Mouse (Mus musculus) limb, embryonic 15.5 days (tissue): Measurements from ENCODE around the gene Fance. TPM values are rescaled to one million over a fixed set of nuclear protein-coding genes. Genes with fewer than 3 reads are reported as not detected.
"Not testable (repeated sequence)": the region's sequence is repeated elsewhere in the genome, so short reads cannot be mapped to it uniquely, and the experiment has no call there.

Experiments
- ATAC-seq: fragments of 200-750 bp; cut with Nextera tagmentation; 2 replicates; pipeline ENCODE4 v1.8.0; 2017; ENCODE audit warnings: low read depth, moderate TSS enrichment; ENCODE audit not compliant: insufficient number of reproducible peaks, low FRiP score, low TSS enrichment
- H3K27ac ChIP-seq: fragments of 300-500 bp; sonication (generic); 2 replicates; pipeline ENCODE4 v1.5.1; 2015; ENCODE audit warnings: moderate library complexity, mild to moderate bottlenecking, inconsistent platforms
- H3K27me3 ChIP-seq: fragments of 300-500 bp; sonication (generic); 2 replicates; pipeline ENCODE4 v1.6.1; 2015; ENCODE audit warnings: inconsistent platforms
- H3K36me3 ChIP-seq: fragments of 300-500 bp; sonication (generic); 2 replicates; pipeline ENCODE4 v1.6.1; 2015; ENCODE audit warnings: inconsistent platforms
- H3K4me1 ChIP-seq: fragments of 300-500 bp; sonication (generic); 2 replicates; pipeline ENCODE4 v1.6.1; 2015; ENCODE audit warnings: inconsistent platforms
- H3K4me2 ChIP-seq: fragments of 300-500 bp; sonication (generic); 2 replicates; pipeline ENCODE4 v1.6.1; 2015; ENCODE audit warnings: mild to moderate bottlenecking, inconsistent platforms
- H3K4me3 ChIP-seq: fragments of 300-500 bp; sonication (generic); 2 replicates; pipeline ENCODE4 v1.5.1; 2015; ENCODE audit warnings: mild to moderate bottlenecking, inconsistent platforms
- H3K9ac ChIP-seq: fragments of 300-500 bp; sonication (generic); 2 replicates; pipeline ENCODE4 v1.6.1; 2015; ENCODE audit warnings: inconsistent platforms
- H3K9me3 ChIP-seq: fragments of 300-500 bp; sonication (generic); 2 replicates; pipeline ENCODE4 v1.6.1; 2016; ENCODE audit warnings: inconsistent platforms
- WGBS: fragments of 180-500 bp; shearing (Covaris S2); methylation state at CpG from one replicate; pipeline ENCODE4 v1.1.7; 2015; 5-methylcytosine and 5-hydroxymethylcytosine counted together
- polyA plus RNA-seq: library from polyadenylated mRNA; unstranded; fragments of >200 nt; fragmentation: Nextera tagmentation; extraction: Ambion mirVana; gene quantifications from 2 replicates; pipeline ENCODE4 v1.2.1, GENCODE M21; 2015

Gene Fance
- polyA plus RNA-seq, 1 experiment from 2014 or later = 33.9 TPM

DNA sequence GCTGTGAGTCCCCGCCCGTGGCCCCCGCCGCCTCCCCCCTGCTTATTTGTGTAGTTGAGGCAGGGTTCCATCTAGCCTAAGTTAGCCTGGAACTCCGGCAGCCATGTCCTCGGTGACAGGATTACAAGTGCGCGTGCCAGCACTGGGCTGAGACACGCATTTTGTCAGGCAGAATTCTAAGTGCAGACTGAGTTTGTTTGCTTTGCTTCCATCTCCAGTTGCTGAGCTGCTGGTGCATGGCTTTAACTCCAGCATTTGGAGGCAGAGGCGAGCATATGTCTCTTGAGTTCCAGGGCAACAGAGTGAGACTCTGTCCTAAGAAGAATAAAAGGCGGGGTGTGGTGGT, 534 bp downstream of the Fance start:
- ATAC-seq = peak; percentile 0; the same call in 1 of the 2 replicates
- Histone ChIP-seq H3K9me3 (no peaks in the 10 kb centered on the region), H3K27ac (peak overlapping the region; percentile 95), H3K4me3 (peak overlapping the region; percentile 89), H3K9ac (peak overlapping the region; percentile 89), H3K27me3 (no peaks in the 10 kb centered on the region), H3K4me2 (peak overlapping the region; percentile 81), H3K36me3 (peaks cover 32% of the 10 kb centered on the region), H3K4me1 (peaks cover 23% of the 10 kb centered on the region)
- 2% methylated on average over 11 of the region's 11 CpGs for WGBS

GRCm38 (mm10) chr17:28315611-28316160, 2.4 kb downstream of the Fance start:
- Histone ChIP-seq H3K4me1 (peaks cover 23% of the 10 kb centered on the region), H3K9ac (no peak overlapping the region), H3K9me3 (no peaks in the 10 kb centered on the region), H3K36me3 (peaks cover 47% of the 10 kb centered on the region), H3K27ac (no peak overlapping the region), H3K4me3 (no peak overlapping the region), H3K4me2 (no peak overlapping the region), H3K27me3 (no peaks in the 10 kb centered on the region)
- no peak for ATAC-seq
- WGBS = 85% methylated on average over 20 of the region's 20 CpGs

- WGBS = 91% methylated on average over 9 of the region's 9 CpGs
- peaks cover 55% of the 10 kb centered on the region for H3K36me3 ChIP-seq
- H3K27me3 ChIP-seq = no peaks in the 10 kb centered on the region
- no peaks in the 10 kb centered on the region for H3K9me3 ChIP-seq
- ATAC-seq = no peak
- H3K9ac ChIP-seq = no peak overlapping the region
- no peak overlapping the region for H3K4me3 ChIP-seq
- no peak overlapping the region for H3K4me2 ChIP-seq
- H3K27ac ChIP-seq = no peak overlapping the region
- peaks cover 23% of the 10 kb centered on the region for H3K4me1 ChIP-seq
Measured at GRCm38 (mm10) chr17:28316476-28316875, 3.2 kb downstream of the Fance start.

- no peak overlapping the region for H3K4me2 ChIP-seq
- no peak overlapping the region for H3K9ac ChIP-seq
- peaks cover 61% of the 10 kb centered on the region for H3K36me3 ChIP-seq
- no peaks in the 10 kb centered on the region for H3K27me3 ChIP-seq
- peaks cover 23% of the 10 kb centered on the region for H3K4me1 ChIP-seq
- H3K27ac ChIP-seq = no peak overlapping the region
- H3K9me3 ChIP-seq = no peaks in the 10 kb centered on the region
- ATAC-seq = no peak
- 68% methylated on average over 8 of the region's 8 CpGs for WGBS
- H3K4me3 ChIP-seq = no peak overlapping the region
Measured at GRCm38 (mm10) chr17:28317091-28317490, 3.8 kb downstream of the Fance start.

GRCm38 (mm10) chr17:28317725-28318124, 4.4 kb downstream of the Fance start:
- H3K4me2 ChIP-seq = no peak overlapping the region
- no peak overlapping the region for H3K9ac ChIP-seq
- H3K4me3 ChIP-seq = no peak overlapping the region
- no peaks in the 10 kb centered on the region for H3K9me3 ChIP-seq
- peaks cover 20% of the 10 kb centered on the region for H3K4me1 ChIP-seq
- peaks cover 67% of the 10 kb centered on the region for H3K36me3 ChIP-seq
- no peak overlapping the region for H3K27ac ChIP-seq
- 84% methylated on average over 9 of the region's 9 CpGs for WGBS
- H3K27me3 ChIP-seq = no peaks in the 10 kb centered on the region
- no peak for ATAC-seq

GRCm38 (mm10) chr17:28321700-28322099, 8.4 kb downstream of the Fance start:
- no peak overlapping the region for H3K4me3 ChIP-seq
- no peak overlapping the region for H3K4me2 ChIP-seq
- no peaks in the 10 kb centered on the region for H3K4me1 ChIP-seq
- ATAC-seq = no peak
- no peaks in the 10 kb centered on the region for H3K9me3 ChIP-seq
- WGBS = 93% methylated on average over 4 of the region's 4 CpGs
- no peak overlapping the region for H3K9ac ChIP-seq
- H3K27ac ChIP-seq = no peak overlapping the region
- no peaks in the 10 kb centered on the region for H3K27me3 ChIP-seq
- peaks cover 83% of the 10 kb centered on the region for H3K36me3 ChIP-seq

DNA sequence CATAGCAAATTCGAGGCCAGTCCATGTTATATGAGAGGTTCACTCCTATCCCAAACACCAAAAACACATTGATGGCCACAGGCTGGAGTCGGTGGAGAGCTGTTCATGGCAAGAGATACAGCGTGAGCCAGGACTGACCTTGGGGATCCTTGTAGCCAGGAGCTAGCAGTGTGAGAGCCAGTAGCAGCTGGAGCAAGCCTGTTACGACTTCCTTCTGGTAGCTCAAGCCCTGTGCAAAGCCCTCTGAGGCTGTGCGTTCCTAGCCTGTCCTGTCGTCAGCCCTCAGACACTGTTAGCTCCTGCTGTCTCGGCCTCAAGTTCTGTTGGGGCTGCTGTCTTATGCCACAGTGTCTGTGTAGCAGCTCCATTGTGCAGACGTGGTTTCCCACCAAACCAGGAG, 10.5 kb downstream of the Fance start:
- Histone ChIP-seq H3K27me3 (no peaks in the 10 kb centered on the region), H3K4me2 (no peak overlapping the region), H3K4me3 (no peak overlapping the region), H3K36me3 (peaks cover 64% of the 10 kb centered on the region), H3K27ac (no peak overlapping the region), H3K4me1 (peaks cover 12% of the 10 kb centered on the region), H3K9me3 (no peaks in the 10 kb centered on the region), H3K9ac (no peak overlapping the region)
- ATAC-seq = no peak
- WGBS = 88% methylated on average over 8 of the region's 8 CpGs

DNA sequence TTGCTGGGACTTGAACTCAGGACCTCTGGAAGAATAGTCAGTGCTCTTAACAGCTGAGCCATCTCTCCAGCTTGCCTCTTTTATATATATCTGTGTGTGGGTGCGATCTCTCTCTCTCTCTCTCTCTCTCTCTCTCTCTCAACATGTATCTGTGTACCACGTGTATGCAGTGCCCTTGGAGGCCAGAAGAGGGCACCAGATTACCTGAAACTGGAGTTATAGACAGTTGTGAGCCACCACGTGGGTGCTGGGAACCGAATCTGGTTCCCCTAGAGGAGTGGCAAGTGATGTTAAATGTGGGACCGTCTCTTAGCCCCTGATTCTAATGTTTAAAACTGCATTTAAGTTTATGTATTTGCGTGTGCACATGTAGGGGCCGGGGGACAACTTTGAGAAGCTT, 11.1 kb downstream of the Fance start:
- not testable (repeated sequence) for H3K27ac ChIP-seq, H3K4me3 ChIP-seq, H3K4me2 ChIP-seq, ATAC-seq, H3K27me3 ChIP-seq, H3K9ac ChIP-seq, H3K9me3 ChIP-seq
- WGBS = 91% methylated on average over 7 of the region's 7 CpGs
- peaks cover 59% of the 10 kb centered on the region for H3K36me3 ChIP-seq
- H3K4me1 ChIP-seq = peaks cover 13% of the 10 kb centered on the region

DNA sequence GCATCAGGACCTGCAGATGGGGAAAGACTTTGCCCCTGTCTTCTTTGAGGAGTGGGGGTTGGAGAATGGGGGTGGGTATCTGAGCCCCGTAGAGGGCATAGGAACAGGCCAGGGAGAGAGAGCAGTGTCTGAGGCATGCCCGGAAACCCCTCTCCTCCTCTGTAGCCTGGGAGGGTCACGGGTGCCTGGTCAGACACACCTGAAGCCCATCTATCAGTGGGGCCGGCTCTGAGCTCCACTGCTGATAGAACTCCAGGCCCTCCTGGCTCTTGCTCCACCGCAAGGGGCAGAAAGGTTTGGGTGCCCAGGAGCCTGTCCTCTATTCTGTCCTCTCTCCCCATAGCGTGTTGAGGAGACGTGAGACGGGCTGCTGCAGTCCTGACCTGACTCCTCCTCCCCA, 12.4 kb downstream of the Fance start:
- Histone ChIP-seq H3K9ac (no peak overlapping the region), H3K4me3 (no peak overlapping the region), H3K36me3 (peaks cover 57% of the 10 kb centered on the region), H3K4me1 (peaks cover 22% of the 10 kb centered on the region), H3K9me3 (no peaks in the 10 kb centered on the region), H3K27ac (no peak overlapping the region), H3K4me2 (no peak overlapping the region), H3K27me3 (no peaks in the 10 kb centered on the region)
- no peak for ATAC-seq
- WGBS = 89% methylated on average over 8 of the region's 8 CpGs

DNA sequence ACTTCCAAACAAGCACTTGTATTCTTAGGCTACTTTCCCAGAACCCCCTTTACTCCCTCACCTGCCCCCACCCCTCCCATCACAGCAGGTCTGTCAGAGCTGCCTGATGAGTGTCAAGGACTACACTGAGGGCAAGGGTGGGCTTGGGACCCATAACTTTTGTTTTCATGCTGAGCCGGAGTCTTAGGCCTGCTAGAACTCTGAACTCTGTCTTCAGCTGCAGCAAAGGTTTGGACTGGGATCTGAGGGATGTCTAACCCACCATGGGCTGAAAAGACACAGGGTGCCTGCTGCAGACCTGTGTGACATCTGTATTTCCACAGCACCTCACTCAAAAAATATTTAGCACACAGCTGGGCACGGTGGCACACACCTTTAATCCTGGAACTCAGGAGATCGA, 13.6 kb downstream of the Fance start:
- H3K36me3 ChIP-seq = peaks cover 55% of the 10 kb centered on the region
- peaks cover 31% of the 10 kb centered on the region for H3K4me1 ChIP-seq
- H3K4me3 ChIP-seq = no peak overlapping the region
- no peak for ATAC-seq
- WGBS = 57% methylated on average over 3 of the region's 3 CpGs
- no peak overlapping the region for H3K27ac ChIP-seq
- H3K9me3 ChIP-seq = no peaks in the 10 kb centered on the region
- H3K9ac ChIP-seq = no peak overlapping the region
- H3K4me2 ChIP-seq = no peak overlapping the region
- no peaks in the 10 kb centered on the region for H3K27me3 ChIP-seq

- H3K27me3 ChIP-seq = no peaks in the 10 kb centered on the region
- peak overlapping the region; percentile 75 for H3K4me3 ChIP-seq
- peak overlapping the region; percentile 85 for H3K4me2 ChIP-seq
- peaks cover 40% of the 10 kb centered on the region for H3K4me1 ChIP-seq
- H3K9me3 ChIP-seq = no peaks in the 10 kb centered on the region
- peaks cover 55% of the 10 kb centered on the region for H3K36me3 ChIP-seq
- H3K9ac ChIP-seq = peak overlapping the region; percentile 55
- H3K27ac ChIP-seq = peak overlapping the region; percentile 97
- ATAC-seq = peak; percentile 31; the same call in 1 of the 2 replicates
- WGBS = 5% methylated on average over 22 of the region's 22 CpGs
Measured at GRCm38 (mm10) chr17:28327673-28328325, 14.5 kb downstream of the Fance start.

DNA sequence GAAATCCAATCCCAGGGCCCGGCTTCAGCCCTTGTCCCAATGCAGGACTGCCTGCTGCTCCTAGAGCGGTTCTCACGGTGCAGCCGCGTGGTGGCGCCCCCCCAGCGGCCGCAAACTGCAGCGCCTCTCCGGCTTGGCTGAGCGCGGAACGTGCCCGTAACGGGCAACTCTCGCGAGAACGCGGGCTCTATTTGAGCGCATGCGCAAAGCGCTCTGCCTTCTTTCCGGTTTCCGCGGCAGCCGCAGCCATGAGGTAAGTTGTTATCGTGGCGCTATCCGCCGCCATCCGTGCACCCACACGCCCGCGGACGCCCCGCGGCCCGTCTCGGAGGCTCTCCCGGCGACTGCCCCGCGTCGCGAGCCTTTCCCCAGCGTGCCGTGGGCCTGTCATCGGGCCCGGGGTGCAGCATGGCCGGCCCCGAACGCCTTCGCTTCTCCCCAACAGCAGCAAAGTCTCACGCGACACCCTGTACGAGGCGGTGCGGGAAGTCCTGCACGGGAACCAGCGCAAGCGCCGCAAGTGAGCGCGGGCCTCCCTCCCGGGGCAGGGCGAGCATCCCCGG, 15.1 kb downstream of the Fance start, which contains the start of gene Rpl10a:
Gene Rpl10a, plus strand, starts transcription at position 106 of the 563 bp plus-strand sequence.
- Histone ChIP-seq H3K9ac (peak within 1 kb of the TSS; percentile 97), H3K36me3 (peaks cover 61% of the 10 kb centered on the region), H3K9me3 (no peaks in the 10 kb centered on the region), H3K27me3 (no peaks in the 10 kb centered on the region), H3K27ac (peak within 1 kb of the TSS; percentile 97), H3K4me3 (peak within 1 kb of the TSS; percentile 75), H3K4me2 (peak within 1 kb of the TSS; percentile 85), H3K4me1 (peaks cover 46% of the 10 kb centered on the region)
- ATAC-seq = peak; percentile 77
- WGBS = under 1% methylated on average over 67 of the region's 67 CpGs
